Mouse (Mus musculus) forebrain, embryonic 15.5 days (tissue): ENCODE results near the gene Nelfb. TPM values are rescaled to one million over a fixed set of nuclear protein-coding genes. Genes with fewer than 3 reads are reported as not detected.

Source experiments
- ATAC-seq: fragments of 200-750 bp; cut with Nextera tagmentation; replicated peaks from 2 replicates; pipeline ENCODE4 v1.8.0; 2017; ENCODE audit warnings: mild to moderate bottlenecking, moderate TSS enrichment, moderate library complexity
- H3K27ac ChIP-seq: fragments of 300-500 bp; sonication (generic); replicated peaks from 2 replicates; pipeline ENCODE4 v1.5.1; 2015; ENCODE audit warnings: mild to moderate bottlenecking, inconsistent platforms
- H3K27me3 ChIP-seq: fragments of 300-500 bp; sonication (generic); 2 replicates; pipeline ENCODE4 v1.6.1; 2015; ENCODE audit warnings: inconsistent platforms
- H3K36me3 ChIP-seq: fragments of 300-500 bp; sonication (generic); 2 replicates; pipeline ENCODE4 v1.6.1; 2015; ENCODE audit warnings: mild to moderate bottlenecking, inconsistent platforms
- H3K4me1 ChIP-seq: fragments of 300-500 bp; sonication (generic); 2 replicates; pipeline ENCODE4 v1.6.1; 2015; ENCODE audit warnings: inconsistent platforms
- H3K4me2 ChIP-seq: fragments of 300-500 bp; sonication (generic); replicated peaks from 2 replicates; pipeline ENCODE4 v1.6.1; 2015; ENCODE audit warnings: mild to moderate bottlenecking, inconsistent platforms
- H3K4me3 ChIP-seq: fragments of 300-500 bp; sonication (generic); 2 replicates; pipeline ENCODE4 v1.5.1; 2015; ENCODE audit warnings: mild to moderate bottlenecking, inconsistent platforms
- H3K9ac ChIP-seq: fragments of 300-500 bp; sonication (generic); replicated peaks from 2 replicates; pipeline ENCODE4 v1.6.1; 2015; ENCODE audit warnings: mild to moderate bottlenecking, inconsistent platforms
- H3K9me3 ChIP-seq: fragments of 300-500 bp; sonication (generic); 2 replicates; pipeline ENCODE4 v1.6.1; 2016; ENCODE audit warnings: inconsistent platforms
- WGBS: fragments of 180-500 bp; shearing (Covaris S2); methylation state at CpG from one replicate; pipeline ENCODE4 v1.1.7; 2015; ENCODE audit warnings: mixed read lengths; 5-methylcytosine and 5-hydroxymethylcytosine counted together
- polyA plus RNA-seq: library from polyadenylated mRNA; unstranded; fragments of >200 nt; fragmentation: Nextera tagmentation; extraction: Ambion mirVana; gene quantifications from 2 replicates; pipeline ENCODE4 v1.2.1, GENCODE M21; 2015

Nelfb gene
- polyA plus RNA-seq, 1 experiment from 2014 or later: 102 TPM

DNA sequence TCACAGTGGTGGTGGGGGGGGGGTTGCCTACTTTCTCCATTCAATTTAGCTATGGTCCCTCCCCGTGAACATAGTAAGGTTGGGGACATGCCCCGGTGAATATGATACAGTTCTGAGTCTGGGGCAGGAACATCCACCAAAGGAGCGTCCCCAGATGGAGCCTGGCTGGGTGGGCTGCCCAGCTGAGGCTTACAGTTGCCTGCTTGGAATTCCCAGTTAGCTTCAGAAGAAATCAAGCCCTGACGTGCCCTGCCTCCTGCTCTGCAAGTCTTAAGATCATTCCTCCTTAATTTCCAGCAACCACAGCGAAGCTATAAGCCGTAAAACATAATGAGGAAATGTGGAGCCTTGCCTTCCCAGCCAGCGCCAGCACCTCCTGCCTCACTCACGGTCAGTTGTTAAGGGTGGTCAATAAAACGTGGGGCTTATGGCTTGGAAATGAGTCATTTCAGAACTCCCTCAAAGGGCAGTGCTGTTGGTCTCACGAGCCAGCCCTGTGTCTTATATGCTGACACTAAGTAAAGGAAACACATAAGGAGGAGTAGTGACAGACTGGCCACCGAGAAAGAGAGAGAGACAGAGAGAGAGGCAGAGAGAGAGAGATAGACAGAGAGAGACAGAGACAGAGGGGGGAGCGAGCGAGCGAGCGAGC, 31.6 kb downstream of the Nelfb start:
- H3K9ac ChIP-seq: peak overlapping the region; percentile 7; the same call in 1 of the 2 replicates
- 31% methylated on average over 15 of the region's 15 CpGs for WGBS
- peak overlapping the region; percentile 73 for H3K4me3 ChIP-seq

GRCm38 (mm10) chr2:25178285-25178972, 32.9 kb downstream of the Nelfb start:
- Histone ChIP-seq H3K36me3 (no peaks in the 10 kb centered on the region), H3K4me2 (peak overlapping the region; percentile 3; the same call in 1 of the 2 replicates), H3K27ac (peak overlapping the region; percentile 69), H3K4me1 (peaks cover 70% of the 10 kb centered on the region), H3K9me3 (no peaks in the 10 kb centered on the region), H3K27me3 (no peaks in the 10 kb centered on the region), H3K4me3 (no peak overlapping the region), H3K9ac (peak overlapping the region; percentile 27; the same call in 1 of the 2 replicates)
- 10% methylated on average over 10 of the region's 10 CpGs for WGBS
- 0 out of 2 replicates have a peak, but pooled peaks have one; percentile 7 for ATAC-seq

More for the DNA sequence above, 31.6 kb downstream of the Nelfb start:
- Histone ChIP-seq H3K4me2 (peak overlapping the region; percentile 83), H3K27me3 (no peaks in the 10 kb centered on the region), H3K36me3 (no peaks in the 10 kb centered on the region), H3K9me3 (no peaks in the 10 kb centered on the region), H3K27ac (peak overlapping the region; percentile 72), H3K4me1 (peaks cover 82% of the 10 kb centered on the region)
- ATAC-seq: no peak

GRCm38 (mm10) chr2:25177685-25178084, 33.6 kb downstream of the Nelfb start:
- Histone ChIP-seq H3K36me3 (no peaks in the 10 kb centered on the region), H3K4me3 (peak overlapping the region; percentile 11; the same call in 1 of the 2 replicates), H3K9ac (0 out of 2 replicates have a peak overlapping the region, but pooled peaks have one; percentile 30), H3K4me1 (peaks cover 63% of the 10 kb centered on the region), H3K27ac (peak overlapping the region; percentile 69), H3K4me2 (peak overlapping the region; percentile 22), H3K27me3 (no peaks in the 10 kb centered on the region), H3K9me3 (no peaks in the 10 kb centered on the region)
- WGBS: 1% methylated on average over 6 of the region's 6 CpGs
- no peak for ATAC-seq

GRCm38 (mm10) chr2:25177076-25177475, 34.2 kb downstream of the Nelfb start:
- Histone ChIP-seq H3K4me1 (peaks cover 59% of the 10 kb centered on the region), H3K27ac (peak overlapping the region; percentile 69), H3K4me2 (peak overlapping the region; percentile 22), H3K36me3 (no peaks in the 10 kb centered on the region), H3K9me3 (no peaks in the 10 kb centered on the region), H3K9ac (0 out of 2 replicates have a peak overlapping the region, but pooled peaks have one; percentile 30), H3K27me3 (no peaks in the 10 kb centered on the region), H3K4me3 (no peak overlapping the region)
- no peak for ATAC-seq
- WGBS: 21% methylated on average over 4 of the region's 4 CpGs

DNA sequence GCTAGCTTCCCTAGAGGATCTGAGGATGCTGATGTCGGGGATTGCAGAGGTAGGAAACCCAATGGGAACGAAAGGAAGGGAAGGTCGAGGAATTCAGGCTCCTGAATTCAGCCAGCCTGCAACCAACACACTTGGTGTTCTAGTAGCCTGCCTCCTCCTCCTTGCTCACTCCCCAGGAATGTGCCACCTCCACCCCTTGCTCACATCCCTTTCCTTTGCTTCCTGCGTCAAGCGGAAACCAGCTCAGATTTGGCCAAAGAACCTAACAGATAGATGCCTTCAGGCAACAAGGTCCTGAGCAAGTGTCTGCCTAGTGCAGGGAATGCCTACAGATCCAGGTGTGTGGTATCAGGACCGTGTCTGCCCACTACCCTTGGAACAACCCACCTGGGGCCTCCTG, 34.7 kb downstream of the Nelfb start:
- Histone ChIP-seq H3K4me2 (no peak overlapping the region; the same call in 1 of the 2 replicates), H3K4me3 (no peak overlapping the region), H3K27me3 (no peaks in the 10 kb centered on the region), H3K9ac (no peak overlapping the region), H3K4me1 (peaks cover 56% of the 10 kb centered on the region), H3K9me3 (no peaks in the 10 kb centered on the region), H3K27ac (peak overlapping the region; percentile 69), H3K36me3 (no peaks in the 10 kb centered on the region)
- ATAC-seq: no peak
- 70% methylated on average over 6 of the region's 6 CpGs for WGBS

DNA sequence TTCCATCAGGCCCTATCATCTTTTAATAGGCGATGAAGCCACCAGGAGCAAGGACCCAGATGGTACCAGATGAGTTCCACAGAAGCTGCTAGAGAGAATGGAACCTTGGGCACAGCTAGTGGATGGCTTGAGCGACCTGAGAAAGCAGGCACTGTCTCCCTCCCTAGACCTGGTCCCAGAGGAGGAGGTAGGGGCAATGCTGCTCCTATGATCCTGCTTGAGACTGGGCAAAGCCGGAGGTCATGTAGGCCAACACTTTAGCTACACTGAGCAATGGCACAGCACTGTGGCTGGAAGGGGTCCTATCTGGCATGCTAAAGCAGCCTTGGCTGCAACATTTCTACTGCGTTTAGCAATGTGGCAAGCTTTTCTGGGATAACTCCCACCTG, 35.6 kb downstream of the Nelfb start:
- Histone ChIP-seq H3K9ac (no peak overlapping the region), H3K4me1 (peaks cover 51% of the 10 kb centered on the region)

DNA sequence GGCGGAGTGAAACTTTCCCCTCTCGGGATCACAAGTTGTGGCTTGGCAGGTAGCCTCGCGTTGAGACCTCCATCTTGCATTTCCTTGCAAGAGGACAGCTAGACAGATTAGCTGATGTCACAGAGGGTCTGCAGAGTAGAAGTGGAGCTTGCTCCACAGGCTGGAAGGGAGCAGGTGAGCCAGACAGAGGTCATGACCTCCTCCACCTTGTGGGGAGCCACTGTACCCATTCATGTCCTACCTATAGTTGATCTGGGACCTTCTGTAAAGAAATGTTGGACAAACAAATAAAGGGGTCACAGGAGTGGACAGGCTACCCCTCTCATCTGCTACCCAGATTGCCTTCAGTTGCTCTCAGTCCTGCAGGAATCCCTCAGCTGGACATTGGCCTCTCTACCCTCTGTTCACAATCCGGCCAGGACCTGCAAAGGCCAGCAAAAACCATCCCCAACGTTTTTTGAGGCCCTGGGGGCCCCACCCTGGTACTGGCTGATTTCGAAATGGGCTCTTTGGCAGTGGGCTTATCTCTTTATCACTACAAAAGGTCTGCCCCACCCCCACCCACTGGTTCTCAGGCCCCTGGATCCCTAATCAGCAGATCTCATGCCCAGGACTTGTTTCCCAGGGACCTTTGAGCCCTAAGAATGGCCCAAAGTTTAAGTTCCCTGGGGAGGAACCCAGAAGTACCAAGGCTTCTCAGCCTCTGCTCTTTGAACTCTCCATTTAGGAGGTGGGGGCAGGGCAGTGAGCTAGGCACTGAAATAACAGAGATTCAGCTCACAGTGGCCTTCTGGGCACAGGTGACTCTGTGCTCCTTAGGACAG, 36.2 kb downstream of the Nelfb start:
- no peak overlapping the region for H3K4me3 ChIP-seq
- no peaks in the 10 kb centered on the region for H3K36me3 ChIP-seq
- H3K4me2 ChIP-seq: no peak overlapping the region
- H3K27me3 ChIP-seq: no peaks in the 10 kb centered on the region
- H3K9me3 ChIP-seq: no peaks in the 10 kb centered on the region
- H3K4me1 ChIP-seq: peaks cover 52% of the 10 kb centered on the region
- no peak overlapping the region for H3K27ac ChIP-seq
- ATAC-seq: no peak
- WGBS: 64% methylated on average over 7 of the region's 7 CpGs
- no peak overlapping the region for H3K9ac ChIP-seq

More for the DNA sequence above, 35.6 kb downstream of the Nelfb start:
- no peak overlapping the region for H3K27ac ChIP-seq
- no peak overlapping the region for H3K4me2 ChIP-seq
- ATAC-seq: no peak
- H3K4me3 ChIP-seq: no peak overlapping the region
- no peaks in the 10 kb centered on the region for H3K27me3 ChIP-seq
- H3K9me3 ChIP-seq: no peaks in the 10 kb centered on the region
- WGBS: 79% methylated on average over 4 of the region's 4 CpGs
- H3K36me3 ChIP-seq: no peaks in the 10 kb centered on the region

- Histone ChIP-seq H3K27ac (no peak overlapping the region), H3K4me2 (no peak overlapping the region), H3K36me3 (no peaks in the 10 kb centered on the region), H3K4me1 (peaks cover 51% of the 10 kb centered on the region), H3K27me3 (no peaks in the 10 kb centered on the region), H3K4me3 (no peak overlapping the region), H3K9me3 (no peaks in the 10 kb centered on the region), H3K9ac (no peak overlapping the region)
- no peak for ATAC-seq
- 97% methylated on average over 4 of the region's 4 CpGs for WGBS
Observed at GRCm38 (mm10) chr2:25173821-25174220, 37.5 kb downstream of the Nelfb start.

DNA sequence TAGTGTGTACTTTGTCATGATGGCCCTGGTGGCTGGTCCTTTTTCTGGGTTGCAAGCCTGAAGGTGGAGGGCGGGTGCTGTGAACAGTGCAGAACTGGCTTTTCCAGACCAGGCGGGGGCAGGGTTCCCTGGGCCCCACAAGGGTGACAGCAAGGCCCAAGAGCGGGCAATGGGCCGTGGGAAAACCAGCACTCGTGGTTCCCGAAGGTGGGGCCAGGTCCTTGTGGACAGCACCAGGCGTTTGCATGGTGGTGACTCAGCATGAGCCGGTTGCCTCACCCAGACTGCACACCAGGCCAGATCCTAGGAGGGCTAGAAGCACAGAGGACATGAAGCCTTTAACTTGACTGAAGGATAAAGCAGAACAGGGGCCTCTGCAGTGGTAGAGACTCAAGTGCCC, 38.7 kb downstream of the Nelfb start:
- H3K4me3 ChIP-seq: no peak overlapping the region
- H3K27ac ChIP-seq: no peak overlapping the region
- no peak overlapping the region for H3K9ac ChIP-seq
- WGBS: 82% methylated on average over 8 of the region's 8 CpGs
- no peaks in the 10 kb centered on the region for H3K27me3 ChIP-seq
- H3K4me1 ChIP-seq: peaks cover 50% of the 10 kb centered on the region
- ATAC-seq: no peak
- H3K4me2 ChIP-seq: no peak overlapping the region
- H3K9me3 ChIP-seq: no peaks in the 10 kb centered on the region
- no peaks in the 10 kb centered on the region for H3K36me3 ChIP-seq

- no peak overlapping the region for H3K4me3 ChIP-seq
- no peaks in the 10 kb centered on the region for H3K27me3 ChIP-seq
- no peaks in the 10 kb centered on the region for H3K9me3 ChIP-seq
- peaks cover 44% of the 10 kb centered on the region for H3K4me1 ChIP-seq
- H3K27ac ChIP-seq: no peak overlapping the region
- no peak overlapping the region for H3K4me2 ChIP-seq
- WGBS: 52% methylated on average over 1 of the region's 1 CpGs
- H3K9ac ChIP-seq: no peak overlapping the region
- H3K36me3 ChIP-seq: no peaks in the 10 kb centered on the region
- ATAC-seq: no peak
Observed at GRCm38 (mm10) chr2:25171769-25172153, 39.5 kb downstream of the Nelfb start.

GRCm38 (mm10) chr2:25171101-25171768, 40.1 kb downstream of the Nelfb start:
- Histone ChIP-seq H3K4me2 (no peak overlapping the region), H3K27ac (peak overlapping the region; percentile 22; the same call in 1 of the 2 replicates), H3K4me1 (peaks cover 39% of the 10 kb centered on the region), H3K36me3 (no peaks in the 10 kb centered on the region), H3K9me3 (no peaks in the 10 kb centered on the region), H3K27me3 (no peaks in the 10 kb centered on the region), H3K9ac (no peak overlapping the region), H3K4me3 (no peak overlapping the region)
- WGBS: 83% methylated on average over 6 of the region's 6 CpGs
- ATAC-seq: no peak
